Mouse (Mus musculus) small intestine, adult 2 months (tissue): ENCODE measurements around the gene Tnfrsf1b.

Experiments
- CTCF ChIP-seq: fragments of 200-500 bp; IDR thresholded peaks from 2 replicates; pipeline ENCODE4 v1.5.1; 2012; ENCODE audit warnings: low read depth, mild to moderate bottlenecking, control low read depth, inconsistent platforms, low read length, moderate library complexity, mixed read lengths; ENCODE audit not compliant: insufficient replicate concordance, insufficient read length; ENCODE audit errors: extremely low read depth
- POLR2A ChIP-seq: fragments of 200-500 bp; IDR thresholded peaks from 2 replicates; pipeline ENCODE4 v1.6.1; 2012; ENCODE audit warnings: low read depth, mild to moderate bottlenecking, control low read depth, inconsistent platforms, low read length, moderate library complexity

DNA sequence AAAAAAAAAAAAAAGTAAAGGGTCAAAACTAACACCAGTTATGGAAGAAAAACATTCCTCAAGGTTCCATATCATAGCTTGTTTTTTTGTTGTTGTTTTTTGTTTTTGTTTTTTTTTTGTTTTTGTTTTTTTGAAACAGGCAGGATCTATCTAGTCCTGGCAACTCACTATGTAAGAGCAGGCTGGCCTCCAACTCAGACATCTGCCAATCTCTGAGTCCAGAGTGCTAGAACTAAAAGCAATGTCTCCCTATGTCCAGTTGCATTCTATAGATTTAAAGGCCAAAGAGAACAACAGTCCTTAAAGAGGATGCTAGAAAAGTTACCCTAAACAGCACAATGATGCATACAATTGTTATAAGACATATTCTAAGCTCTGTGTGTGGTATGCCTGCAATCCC lies 58.1 kb downstream of the Tnfrsf1b start:
- TF ChIP-seq POLR2A = no peak
- TF ChIP-seq CTCF = no peak
